Mouse (Mus musculus): ENCODE data around the gene Wdr24.

The Wdr24 gene

DNA sequence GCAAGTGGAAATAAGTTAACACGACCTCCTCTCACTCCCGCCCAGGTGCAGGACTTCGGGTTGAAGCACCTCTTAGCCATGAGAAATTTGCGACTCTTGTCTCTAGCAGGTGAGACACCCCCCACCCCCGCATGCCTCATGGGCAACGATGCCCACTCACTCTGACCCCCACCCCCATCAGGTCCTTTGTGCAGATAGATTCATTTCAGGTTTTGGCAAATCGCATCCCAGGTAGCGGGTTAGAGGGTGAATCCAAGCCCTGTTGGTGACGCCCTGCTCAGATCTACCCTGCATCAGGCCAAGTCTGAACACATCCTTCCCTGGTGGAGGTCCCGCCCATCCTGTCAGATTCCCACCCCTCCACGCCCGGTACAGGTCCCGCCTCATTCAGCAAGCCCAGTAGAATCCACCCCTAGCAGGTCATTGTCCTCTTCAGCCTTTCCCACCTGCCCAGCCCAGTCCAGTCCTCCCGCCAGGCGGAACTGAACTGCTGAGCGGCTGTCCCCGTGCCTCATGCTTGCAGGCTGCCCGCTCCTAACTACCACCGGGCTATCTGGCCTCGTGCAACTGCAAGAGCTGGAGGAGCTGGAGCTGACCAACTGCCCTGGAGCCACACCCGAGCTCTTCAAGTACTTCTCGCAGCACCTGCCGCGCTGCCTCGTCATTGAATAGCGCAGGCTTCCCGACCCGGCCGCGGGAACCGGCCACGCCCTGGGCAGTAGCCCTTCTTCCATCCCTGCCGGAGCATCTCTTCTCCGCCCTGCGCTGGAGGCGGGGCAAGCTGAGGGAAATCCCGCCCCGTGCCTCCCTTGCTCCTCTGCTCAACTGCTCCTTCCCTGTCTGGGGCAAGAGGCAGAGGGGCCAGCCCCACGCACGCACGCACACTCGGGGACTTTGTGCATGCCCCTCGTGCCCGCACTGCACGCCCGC is 4.3 kb upstream of the Wdr24 start:
- no peak for DNase-seq (ENCODE audit: low read depth, low spot score)
- no peaks in the 10 kb centered on the region for H3K36me3 ChIP-seq (ENCODE audit: control insufficient read depth, insufficient read depth, low read length, poor library complexity, severe bottlenecking)
- H3K27me3 ChIP-seq (ENCODE audit: control insufficient read depth, insufficient read depth, low read length, poor library complexity, severe bottlenecking) = no peaks in the 10 kb centered on the region; the same call in 1 of the 2 replicates

DNA sequence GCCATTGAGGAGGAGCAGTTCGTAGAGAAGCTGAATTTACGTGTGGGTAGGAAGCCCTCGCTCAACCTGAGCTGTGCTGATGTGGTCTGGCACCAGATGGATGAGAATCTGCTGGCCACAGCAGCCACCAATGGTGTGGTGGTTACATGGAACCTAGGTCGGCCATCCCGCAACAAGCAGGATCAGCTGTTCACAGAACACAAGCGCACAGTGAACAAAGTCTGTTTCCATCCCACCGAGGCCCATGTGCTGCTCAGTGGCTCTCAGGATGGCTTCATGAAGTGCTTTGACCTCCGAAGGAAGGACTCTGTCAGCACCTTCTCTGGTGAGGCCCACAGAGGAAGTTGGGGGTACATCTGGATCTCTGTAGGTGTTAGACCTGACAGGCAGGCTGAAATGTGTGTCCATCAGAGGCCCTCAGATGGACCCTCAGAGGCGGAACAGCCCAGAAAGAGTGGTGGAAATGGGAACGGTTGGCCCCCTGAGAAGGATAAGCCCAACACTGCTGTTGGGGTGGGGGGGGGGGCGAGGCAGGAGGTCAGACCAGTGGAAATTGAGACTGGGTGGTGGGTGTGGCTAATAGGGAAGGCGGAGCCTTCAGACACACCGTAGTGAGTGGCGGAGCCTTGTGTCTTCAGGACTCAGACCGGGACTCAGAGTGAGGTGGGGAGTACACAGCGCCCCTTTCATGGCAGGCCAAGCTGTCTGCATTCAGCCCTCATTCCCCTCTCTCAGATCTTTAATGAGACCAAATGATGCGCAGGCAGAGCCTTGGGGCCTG is 1.1 kb downstream of the Wdr24 start:
- H3K27me3 ChIP-seq (ENCODE audit: control insufficient read depth, insufficient read depth, low read length, poor library complexity, severe bottlenecking) = no peaks in the 10 kb centered on the region; the same call in 1 of the 2 replicates
- no peaks in the 10 kb centered on the region for H3K36me3 ChIP-seq (ENCODE audit: control insufficient read depth, insufficient read depth, low read length, poor library complexity, severe bottlenecking)
- no peak for DNase-seq (ENCODE audit: low read depth, low spot score)

DNA sequence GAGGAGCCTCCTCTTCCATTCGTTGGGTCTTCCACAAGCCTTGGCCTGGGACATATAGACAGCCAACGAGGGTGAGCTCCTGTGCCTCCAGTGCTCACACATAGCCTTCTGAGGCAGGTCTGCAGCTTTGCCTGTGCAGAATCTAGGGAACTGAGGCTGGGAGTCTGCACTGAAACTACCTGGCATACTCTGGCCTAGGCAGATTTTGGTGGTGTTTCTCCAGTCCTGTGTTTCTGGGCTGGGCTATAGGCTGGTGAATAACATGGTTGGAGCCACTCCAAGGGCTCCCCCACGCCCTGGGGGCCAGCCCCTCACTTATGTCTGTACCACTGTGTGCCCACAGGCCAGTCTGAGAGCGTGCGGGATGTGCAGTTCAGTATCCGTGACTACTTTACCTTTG is 1.9 kb downstream of the Wdr24 start:
- DNase-seq (ENCODE audit: low read depth, low spot score) = no peak
- no peaks in the 10 kb centered on the region for H3K36me3 ChIP-seq (ENCODE audit: control insufficient read depth, insufficient read depth, low read length, poor library complexity, severe bottlenecking)

DNA sequence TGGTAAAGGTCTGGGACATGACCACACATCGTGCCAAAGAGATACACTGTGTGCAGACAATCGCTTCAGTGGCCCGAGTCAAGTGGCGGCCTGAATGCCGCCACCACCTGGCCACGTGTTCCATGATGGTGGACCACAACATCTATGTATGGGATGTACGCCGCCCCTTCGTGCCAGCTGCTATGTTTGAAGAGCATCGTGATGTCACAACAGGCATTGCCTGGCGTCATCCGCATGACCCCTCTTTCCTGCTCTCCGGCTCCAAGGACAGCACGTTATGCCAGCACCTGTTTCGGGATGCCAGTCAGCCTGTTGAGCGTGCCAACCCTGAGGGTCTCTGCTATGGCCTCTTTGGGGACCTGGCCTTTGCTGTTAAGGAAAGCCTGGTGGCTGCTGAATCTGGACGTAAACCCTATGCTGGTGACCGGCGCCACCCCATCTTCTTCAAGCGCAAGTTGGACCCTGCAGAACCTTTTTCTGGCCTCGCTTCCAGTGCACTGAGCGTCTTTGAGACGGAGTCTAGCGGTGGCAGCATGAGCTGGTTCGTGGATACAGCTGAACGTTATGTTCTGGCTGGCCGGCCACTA is 2.6 kb downstream of the Wdr24 start:
- no peaks in the 10 kb centered on the region for H3K27me3 ChIP-seq (ENCODE audit: control insufficient read depth, insufficient read depth, low read length, poor library complexity, severe bottlenecking)
- H3K36me3 ChIP-seq (ENCODE audit: control insufficient read depth, insufficient read depth, low read length, poor library complexity, severe bottlenecking) = peaks cover 6% of the 10 kb centered on the region; the same call in 1 of the 2 replicates
- DNase-seq (ENCODE audit: low read depth, low spot score) = no peak

More for the DNA sequence above, 1.9 kb downstream of the Wdr24 start:
- no peaks in the 10 kb centered on the region; the same call in 1 of the 2 replicates for H3K27me3 ChIP-seq (ENCODE audit: control insufficient read depth, insufficient read depth, low read length, poor library complexity, severe bottlenecking)

DNA sequence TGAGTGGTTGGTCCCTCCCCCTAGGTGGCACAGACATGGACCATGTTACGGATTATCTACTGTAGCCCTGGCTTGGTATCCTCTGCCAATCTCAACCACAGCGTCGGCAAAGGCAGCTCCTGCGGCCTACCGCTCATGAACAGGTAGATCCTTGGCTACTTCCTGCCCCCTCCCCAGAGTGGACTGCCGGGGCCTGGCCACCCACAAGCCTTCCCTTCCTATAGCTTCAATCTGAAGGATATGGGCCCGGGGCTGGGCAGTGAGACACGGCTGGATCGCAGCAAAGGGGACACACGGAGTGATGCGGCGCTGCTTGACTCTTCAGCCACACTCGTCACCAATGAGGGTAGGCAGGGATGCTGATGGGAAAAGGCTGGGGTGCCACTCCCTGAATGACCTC is 3.6 kb downstream of the Wdr24 start:
- no peaks in the 10 kb centered on the region for H3K27me3 ChIP-seq (ENCODE audit: control insufficient read depth, insufficient read depth, low read length, poor library complexity, severe bottlenecking)
- DNase-seq (ENCODE audit: low read depth, low spot score) = no peak

GRCm38 (mm10) chr17:25827546-25828222 is 4.3 kb downstream of the Wdr24 start:
- peaks cover 6% of the 10 kb centered on the region; the same call in 1 of the 2 replicates for H3K36me3 ChIP-seq (ENCODE audit: control insufficient read depth, insufficient read depth, low read length, poor library complexity, severe bottlenecking)

More for the DNA sequence above, 3.6 kb downstream of the Wdr24 start:
- H3K36me3 ChIP-seq (ENCODE audit: control insufficient read depth, insufficient read depth, low read length, poor library complexity, severe bottlenecking) = peaks cover 6% of the 10 kb centered on the region; the same call in 1 of the 2 replicates

GRCm38 (mm10) chr17:25828223-25828594 is 4.8 kb downstream of the Wdr24 start:
- DNase-seq (ENCODE audit: low read depth, low spot score) = no peak
- Histone ChIP-seq H3K36me3 (ENCODE audit: control insufficient read depth, insufficient read depth, low read length, poor library complexity, severe bottlenecking) (peaks cover 6% of the 10 kb centered on the region; the same call in 1 of the 2 replicates), H3K27me3 (ENCODE audit: control insufficient read depth, insufficient read depth, low read length, poor library complexity, severe bottlenecking) (no peaks in the 10 kb centered on the region)

More at GRCm38 (mm10) chr17:25827546-25828222, 4.3 kb downstream of the Wdr24 start:
- DNase-seq (ENCODE audit: low read depth, low spot score) = no peak
- H3K27me3 ChIP-seq (ENCODE audit: control insufficient read depth, insufficient read depth, low read length, poor library complexity, severe bottlenecking) = no peaks in the 10 kb centered on the region

DNA sequence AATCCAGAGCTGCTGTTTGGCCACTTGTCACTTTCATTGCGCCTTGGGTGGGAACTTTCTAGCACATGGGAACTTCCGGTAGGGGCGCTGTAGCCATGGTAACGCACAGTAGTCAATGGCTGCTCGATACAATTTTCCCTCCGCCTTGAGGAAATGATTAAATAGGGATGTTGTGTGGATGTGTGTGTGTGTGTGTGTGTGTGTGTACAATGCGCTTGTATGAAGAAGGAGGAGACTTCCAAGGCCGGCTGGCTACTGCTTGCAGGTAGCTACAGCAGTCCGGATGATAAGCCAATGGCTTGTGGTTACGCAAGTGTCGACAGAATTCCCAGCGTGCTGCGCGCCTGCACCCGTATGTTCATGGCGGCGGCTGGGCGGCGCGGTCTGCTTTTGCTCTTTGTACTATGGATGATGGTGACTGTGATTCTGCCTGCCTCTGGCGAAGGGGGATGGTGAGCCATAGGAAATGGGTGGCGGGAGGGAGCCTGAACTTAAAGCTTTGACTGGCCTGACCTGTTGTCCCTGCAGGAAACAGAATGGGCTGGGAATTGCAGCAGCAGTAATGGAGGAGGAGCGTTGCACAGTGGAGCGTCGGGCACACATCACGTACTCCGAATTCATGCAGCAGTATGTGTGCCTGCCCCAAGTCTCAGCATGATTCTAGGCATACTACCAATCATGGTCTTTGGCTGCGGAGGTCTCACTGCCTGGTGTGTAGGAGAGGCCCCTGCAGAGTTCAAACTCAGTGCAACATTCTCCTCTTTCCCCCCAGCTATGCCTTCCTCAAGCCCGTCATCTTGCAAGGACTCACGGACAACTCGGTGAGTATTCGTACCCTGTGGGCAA is 5.5 kb downstream of the Wdr24 start, which contains the start of gene Jmjd8:
Gene Jmjd8 (plus strand): TSS at position 156 of the 846 bp plus-strand sequence.
- DNase-seq (ENCODE audit: low read depth, low spot score) = peak; percentile 79
- peaks cover 6% of the 10 kb centered on the region; the same call in 1 of the 2 replicates for H3K36me3 ChIP-seq (ENCODE audit: control insufficient read depth, insufficient read depth, low read length, poor library complexity, severe bottlenecking)
- no peaks in the 10 kb centered on the region for H3K27me3 ChIP-seq (ENCODE audit: control insufficient read depth, insufficient read depth, low read length, poor library complexity, severe bottlenecking)

GRCm38 (mm10) chr17:25829558-25830017 is 6.2 kb downstream of the Wdr24 start:
- Histone ChIP-seq H3K27me3 (ENCODE audit: control insufficient read depth, insufficient read depth, low read length, poor library complexity, severe bottlenecking) (no peaks in the 10 kb centered on the region), H3K36me3 (ENCODE audit: control insufficient read depth, insufficient read depth, low read length, poor library complexity, severe bottlenecking) (peaks cover 6% of the 10 kb centered on the region; the same call in 1 of the 2 replicates)
- no peak for DNase-seq (ENCODE audit: low read depth, low spot score)

DNA sequence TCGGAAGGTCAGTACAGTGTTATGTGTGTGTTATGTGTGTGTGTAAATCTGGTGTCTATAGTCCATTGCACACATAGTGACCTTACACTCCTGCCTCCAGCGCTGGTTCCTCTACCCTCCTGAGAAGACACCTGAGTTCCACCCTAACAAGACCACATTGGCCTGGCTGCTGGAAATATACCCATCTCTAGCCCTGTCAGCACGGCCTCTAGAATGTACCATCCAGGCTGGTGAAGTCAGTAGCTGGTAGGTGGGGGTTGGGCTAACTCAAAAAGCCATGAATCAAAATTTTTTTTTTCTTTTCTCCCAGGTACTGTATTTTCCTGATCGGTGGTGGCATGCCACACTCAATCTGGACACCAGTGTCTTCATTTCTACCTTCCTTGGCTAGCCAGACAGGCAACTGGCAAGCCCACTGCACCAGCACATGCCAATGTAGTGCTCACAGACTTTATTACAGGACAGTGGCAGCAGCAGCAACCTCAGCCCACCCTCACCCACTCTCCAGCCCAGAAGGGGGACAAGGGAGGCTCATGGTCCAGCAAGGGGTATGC is 6.8 kb downstream of the Wdr24 start:
- H3K27me3 ChIP-seq (ENCODE audit: control insufficient read depth, insufficient read depth, low read length, poor library complexity, severe bottlenecking) = no peaks in the 10 kb centered on the region
- no peak for DNase-seq (ENCODE audit: low read depth, low spot score)
- H3K36me3 ChIP-seq (ENCODE audit: control insufficient read depth, insufficient read depth, low read length, poor library complexity, severe bottlenecking) = peaks cover 6% of the 10 kb centered on the region; the same call in 1 of the 2 replicates

- no peak for DNase-seq (ENCODE audit: low read depth, low spot score)
- H3K36me3 ChIP-seq (ENCODE audit: control insufficient read depth, insufficient read depth, low read length, poor library complexity, severe bottlenecking) = peaks cover 6% of the 10 kb centered on the region; the same call in 1 of the 2 replicates
- H3K27me3 ChIP-seq (ENCODE audit: control insufficient read depth, insufficient read depth, low read length, poor library complexity, severe bottlenecking) = no peaks in the 10 kb centered on the region
Measured at GRCm38 (mm10) chr17:25830806-25831431, 7.5 kb downstream of the Wdr24 start.

DNA sequence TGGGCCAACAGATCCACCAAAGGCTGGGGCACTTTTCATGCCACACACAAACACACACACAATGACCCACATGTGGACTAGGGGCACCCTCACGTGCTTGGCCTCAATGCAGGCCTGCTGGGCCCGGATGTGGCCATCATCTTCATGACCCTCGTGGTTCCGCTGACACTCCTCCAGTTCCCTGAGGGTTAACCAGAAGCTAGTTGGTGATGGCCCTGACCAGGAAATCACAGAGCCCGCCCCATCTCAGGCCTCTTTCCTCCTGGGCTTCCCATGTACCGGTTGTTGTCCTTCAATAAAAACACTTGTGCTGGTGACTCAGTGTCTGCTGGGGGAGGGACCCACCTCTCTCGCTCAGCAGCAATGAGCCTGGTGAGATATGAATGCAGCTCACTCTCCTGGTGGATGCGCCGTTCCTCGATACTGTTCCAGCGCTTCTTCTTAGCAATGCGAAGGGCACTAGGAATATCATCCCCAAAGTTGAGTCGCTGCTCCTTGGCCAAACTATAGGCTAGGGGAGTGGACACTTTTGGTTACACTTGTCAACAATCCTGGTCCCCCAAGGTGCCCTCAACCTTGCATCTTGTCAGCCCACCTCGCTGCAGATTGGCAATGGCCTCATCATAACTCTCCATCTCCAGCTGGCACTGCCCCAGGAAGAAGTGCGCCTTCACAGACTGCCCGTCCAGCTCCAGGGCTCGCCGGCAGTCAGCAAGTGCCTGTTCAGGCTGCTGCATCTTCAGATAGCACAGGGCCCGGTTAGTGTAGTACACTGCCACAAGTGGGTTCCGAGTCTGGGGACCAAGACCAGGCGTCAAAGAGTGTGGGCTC is 8.2 kb downstream of the Wdr24 start:
- DNase-seq (ENCODE audit: low read depth, low spot score) = no peak
- no peaks in the 10 kb centered on the region for H3K27me3 ChIP-seq (ENCODE audit: control insufficient read depth, insufficient read depth, low read length, poor library complexity, severe bottlenecking)
- H3K36me3 ChIP-seq (ENCODE audit: control insufficient read depth, insufficient read depth, low read length, poor library complexity, severe bottlenecking) = peaks cover 6% of the 10 kb centered on the region; the same call in 1 of the 2 replicates
